ENCODE assay signal across 8 mouse cellular contexts in genomic region chr2:29060135-29060597, GRCm38 (mm10). TPM values are rescaled to one million over a fixed set of nuclear protein-coding genes. Genes with fewer than 3 reads are reported as not detected.
DNase-seq lines count a peak whose midpoint lies in the region; ATAC-seq and TF ChIP-seq lines count a peak whose summit lies in the region.

TSS of gene Ttf1 (plus strand) at chr2:29060262.

- peak; percentile 15; the same call in 1 of the 2 replicates for TF ChIP-seq CTCF in gastrocnemius, adult 2 months (IDR thresholded peaks at IDR 0.05)

- intact Hi-C loops in gastrocnemius, adult 2 months (cut with DNase I) = loop anchor here (5.0 kb wide), 1 partner anchor 67 kb away; no protein-coding TSS in a partner anchor

- H3K27ac ChIP-seq in gastrocnemius, adult 2 months = peak within 1 kb of the TSS; percentile 92

- peak within 1 kb of the TSS; percentile 98 for H3K4me3 ChIP-seq in gastrocnemius, adult 2 months

- peak; percentile 98 for DNase-seq in ZHBTc4 (ENCODE audit: low read depth, low spot score)
- peak; percentile 91 for DNase-seq in gastrocnemius, adult 2 months
- peak; percentile 96 for DNase-seq in induced T-regulatory cell, adult 2 months (ENCODE audit: low read depth)
- DNase-seq in left cerebral cortex, adult 9 months (ENCODE audit: low spot score in 2 of 2) = peak; percentile 84 to 94
- DNase-seq in right cerebral cortex, postnatal 14 days = peak; percentile 85
- peak; percentile 80 to 89 for DNase-seq in urinary bladder, postnatal 36 days (ENCODE audit: low spot score in 2 of 2)

- peak; percentile 94 for ATAC-seq in common myeloid progenitor, adult 5-6 weeks (replicated peaks; ENCODE audit: low read depth, poor library complexity, severe bottlenecking)
- peak; percentile 98 for ATAC-seq in megakaryocyte progenitor cell, adult 5-6 weeks (replicated peaks; ENCODE audit: poor library complexity)

RNA-seq across cellular contexts. Expression of gene Ttf1, which starts in this region (rescaled TPM):
- total RNA-seq in common myeloid progenitor, adult 5-6 weeks (2017) = 17.7 and 21.9 TPM in 2 replicates
- total RNA-seq in gastrocnemius, adult 2 months (2021) = 1 to 10 TPM; 4.4 to 6.0 TPM
- total RNA-seq in megakaryocyte progenitor cell, adult 5-6 weeks (2015) = 13.0 and 14.9 TPM in 2 replicates
- 17.8 and 18.9 TPM in 2 replicates for total RNA-seq in megakaryocyte progenitor cell, adult 5-6 weeks (2017)

Comparison
In these comparisons a context has a peak if more than half of its experiments do, and no peak if none do; other contexts are left out.
1. Peak in every context shown above with its lines: DNase-seq, ATAC-seq, H3K4me3 ChIP-seq and H3K27ac ChIP-seq.